Mouse (Mus musculus) activated CD4-positive, CD25-positive, alpha-beta regulatory T cell, adult 4 months (primary cell): Measurements from ENCODE around the gene Gpr182. TPM values are rescaled to one million over a fixed set of nuclear protein-coding genes. Genes with fewer than 3 reads are reported as not detected.
"Not testable (repeated sequence)": the region's sequence is repeated elsewhere in the genome, so short reads cannot be mapped to it uniquely, and the experiment has no call there.

Experiments used
- ATAC-seq: one replicate; pipeline ENCODE4 v1.8.0; 2017
- polyA plus RNA-seq, 2 experiments: library from polyadenylated mRNA; unstranded; fragments of 100-300 nt; shearing (Covaris generic); gene quantifications; one replicate each; pipeline ENCODE4 v1.2.1; 2017

Gpr182 gene
- polyA plus RNA-seq, result under 1 TPM; 0.15 to 0.22 TPM

GRCm38 (mm10) chr10:127751548-127751947 lies at the start of gene Gpr182:
Gene Gpr182 (minus strand): TSS chr10:127751732.
- no peak for ATAC-seq

GRCm38 (mm10) chr10:127800891-127801290 lies 49.4 kb upstream of the Gpr182 start, which contains the start of gene Rdh16:
Gene Rdh16 (plus strand): TSS chr10:127801152.
- ATAC-seq, result no peak

GRCm38 (mm10) chr10:127799295-127799694 lies 47.8 kb upstream of the Gpr182 start:
- ATAC-seq, result no peak

DNA sequence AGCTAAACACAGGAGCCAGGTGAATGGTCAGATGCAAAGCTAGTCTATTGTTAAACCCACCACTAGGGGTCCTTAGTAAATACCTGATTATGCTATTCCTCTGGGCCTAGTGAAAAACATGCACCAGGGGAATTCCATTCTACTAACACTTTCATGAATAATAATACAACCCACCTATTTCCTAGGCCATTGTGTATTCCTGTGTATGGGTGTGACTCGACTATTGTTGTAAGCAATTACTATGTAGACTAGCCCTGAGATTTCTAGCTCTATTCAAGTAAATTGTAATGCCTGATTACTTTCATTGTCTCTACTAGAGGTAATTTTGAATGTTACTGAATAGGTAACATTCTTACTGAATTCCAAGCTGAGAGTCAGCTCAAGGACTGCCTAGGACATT lies 33.9 kb upstream of the Gpr182 start:
- not testable (repeated sequence) for ATAC-seq

- ATAC-seq, result not testable (repeated sequence)
These were observed 30.8 kb upstream of the Gpr182 start for GRCm38 (mm10) chr10:127782321-127782720.

DNA sequence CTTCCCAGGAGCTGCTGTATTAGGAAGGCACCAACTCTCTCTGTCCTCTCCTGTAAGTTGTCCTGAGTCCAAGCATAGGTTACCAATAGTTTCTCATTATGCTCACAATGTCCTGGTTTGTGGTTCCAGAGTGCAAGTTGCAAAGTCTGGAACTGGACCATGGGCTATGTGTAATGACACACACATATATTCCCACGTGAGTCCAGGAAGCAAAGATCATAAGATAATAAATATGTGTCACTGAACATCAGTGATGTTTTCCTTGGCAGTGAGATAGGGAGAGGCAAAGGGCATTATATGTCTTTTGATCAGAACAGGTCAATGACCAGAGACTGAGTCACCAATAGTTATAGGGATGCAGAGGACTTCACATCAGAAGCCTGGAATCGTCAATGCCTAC lies 24.5 kb upstream of the Gpr182 start, which contains the start of gene Rdh9:
Rdh9 (plus strand) TSS at position 376 of the 400 bp plus-strand sequence.
- no peak for ATAC-seq

DNA sequence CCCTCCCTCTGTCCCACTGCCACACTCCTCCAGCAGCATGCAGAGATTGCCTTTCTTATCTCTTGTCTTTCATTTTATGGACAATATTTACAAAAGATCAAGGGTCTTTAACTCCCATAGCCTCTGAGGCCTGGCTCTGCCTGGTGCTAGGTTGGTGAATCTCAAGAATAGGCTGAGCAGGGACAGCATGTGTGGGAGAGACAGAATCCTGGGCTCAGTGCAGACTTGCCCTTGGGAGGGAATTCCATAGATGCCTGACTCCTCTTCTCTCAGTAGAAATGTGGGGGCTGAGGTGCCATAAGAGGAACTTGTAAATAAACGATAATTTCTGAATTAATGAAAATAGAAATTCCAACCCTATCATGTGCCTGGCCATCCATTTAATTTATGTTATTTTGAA lies 15.0 kb upstream of the Gpr182 start:
- ATAC-seq, result no peak

DNA sequence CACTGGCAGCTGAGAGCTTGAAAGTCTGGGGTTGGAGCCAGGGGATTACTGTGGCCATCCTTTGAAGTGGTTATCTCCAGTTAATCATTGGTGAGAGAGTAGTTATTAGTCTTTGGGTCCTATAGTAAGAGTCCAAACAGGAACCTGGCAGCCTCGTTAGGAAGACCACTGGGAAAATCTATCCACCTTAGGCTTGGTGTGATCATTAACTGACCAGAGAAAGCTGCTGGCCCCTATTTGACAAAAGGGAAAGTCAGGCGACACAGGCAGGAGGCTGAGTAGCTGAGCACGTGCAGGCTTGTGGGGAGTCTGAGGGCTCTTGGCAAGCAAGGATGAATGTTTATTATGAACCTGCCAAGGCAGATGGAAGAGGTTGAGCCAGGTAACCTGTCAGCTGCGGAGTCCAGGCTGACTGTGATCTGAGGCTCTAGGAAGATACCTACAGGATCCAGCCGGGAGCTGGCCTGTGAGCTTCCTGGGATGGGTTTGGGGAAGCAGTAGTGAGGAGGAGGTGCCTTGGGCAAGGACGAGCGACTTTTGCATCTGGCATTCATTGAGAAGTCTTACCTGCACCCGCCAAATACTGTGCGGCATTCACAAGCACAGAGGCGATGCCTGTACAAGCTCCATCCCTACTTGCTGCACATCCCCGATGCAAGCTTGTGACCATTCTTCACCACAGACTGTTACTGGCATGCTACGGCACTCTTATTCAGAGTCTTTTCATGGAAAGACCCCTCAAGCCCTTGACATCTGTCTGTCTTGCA lies 12.6 kb upstream of the Gpr182 start:
- no peak for ATAC-seq

DNA sequence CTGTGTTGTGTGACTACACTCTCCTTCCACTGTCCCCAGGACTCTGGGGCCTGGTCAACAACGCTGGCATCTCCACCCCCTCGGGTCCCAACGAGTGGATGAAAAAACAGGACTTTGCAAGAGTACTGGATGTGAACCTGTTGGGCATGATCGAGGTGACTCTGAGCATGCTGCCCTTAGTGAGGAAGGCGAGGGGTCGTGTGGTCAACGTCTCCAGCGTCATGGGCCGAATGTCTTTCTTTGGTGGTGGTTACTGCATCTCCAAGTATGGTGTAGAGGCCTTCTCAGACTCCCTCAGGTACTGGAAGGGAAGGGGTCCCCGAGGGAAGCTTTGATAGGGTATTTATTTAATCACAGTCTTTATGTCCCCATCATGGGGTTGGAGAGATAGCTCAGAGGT lies 11.4 kb upstream of the Gpr182 start:
- ATAC-seq, result not testable (repeated sequence)

DNA sequence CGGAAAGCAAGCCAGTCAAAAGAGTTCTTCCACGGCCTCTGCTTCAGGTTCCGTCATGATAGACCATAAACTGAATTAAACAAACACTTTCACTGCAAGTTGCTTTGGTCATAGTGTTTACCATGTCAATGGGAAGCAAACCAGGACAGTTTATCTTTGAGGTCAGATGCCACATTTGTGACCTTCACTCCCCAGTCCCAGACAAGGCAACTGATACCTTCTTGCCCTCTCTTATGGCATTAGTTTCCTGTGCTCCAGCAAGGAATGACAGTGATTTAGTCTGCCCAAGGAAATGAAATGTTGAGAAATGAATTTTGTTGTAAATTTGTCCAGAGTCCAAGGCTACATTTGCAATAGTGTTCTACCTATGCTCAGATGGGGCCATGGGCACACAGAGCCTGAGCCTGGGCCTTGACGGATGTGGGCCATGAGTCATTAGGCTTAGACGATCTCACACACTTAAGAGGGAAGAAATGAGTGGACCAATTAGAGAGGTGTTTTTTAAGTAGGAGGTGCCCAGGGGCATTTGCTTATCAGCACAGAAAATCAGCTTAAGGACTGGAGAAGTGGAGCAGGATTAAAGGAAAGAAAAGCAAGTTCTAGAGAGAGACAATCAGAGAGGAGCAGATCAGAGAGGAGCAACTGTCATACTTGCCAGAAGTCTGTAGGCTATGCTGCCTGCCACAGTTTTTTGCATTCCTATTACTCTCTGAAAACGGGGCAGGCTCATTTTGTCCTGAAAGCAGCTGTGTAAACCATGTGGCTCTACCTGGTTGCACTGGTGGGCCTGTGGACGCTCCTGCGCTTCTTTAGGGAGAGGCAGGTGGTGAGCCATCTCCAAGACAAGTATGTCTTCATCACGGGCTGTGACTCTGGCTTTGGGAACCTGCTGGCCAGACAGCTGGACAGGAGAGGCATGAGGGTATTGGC lies 7.9 kb upstream of the Gpr182 start, which contains the start of the genes Rdh1 and Rdh16f1:
Rdh1 (plus strand) TSS at position 541 of the 930 bp plus-strand sequence.
Rdh16f1 (plus strand) TSS at position 607 of the 930 bp plus-strand sequence.
- peak; percentile 40 for ATAC-seq

DNA sequence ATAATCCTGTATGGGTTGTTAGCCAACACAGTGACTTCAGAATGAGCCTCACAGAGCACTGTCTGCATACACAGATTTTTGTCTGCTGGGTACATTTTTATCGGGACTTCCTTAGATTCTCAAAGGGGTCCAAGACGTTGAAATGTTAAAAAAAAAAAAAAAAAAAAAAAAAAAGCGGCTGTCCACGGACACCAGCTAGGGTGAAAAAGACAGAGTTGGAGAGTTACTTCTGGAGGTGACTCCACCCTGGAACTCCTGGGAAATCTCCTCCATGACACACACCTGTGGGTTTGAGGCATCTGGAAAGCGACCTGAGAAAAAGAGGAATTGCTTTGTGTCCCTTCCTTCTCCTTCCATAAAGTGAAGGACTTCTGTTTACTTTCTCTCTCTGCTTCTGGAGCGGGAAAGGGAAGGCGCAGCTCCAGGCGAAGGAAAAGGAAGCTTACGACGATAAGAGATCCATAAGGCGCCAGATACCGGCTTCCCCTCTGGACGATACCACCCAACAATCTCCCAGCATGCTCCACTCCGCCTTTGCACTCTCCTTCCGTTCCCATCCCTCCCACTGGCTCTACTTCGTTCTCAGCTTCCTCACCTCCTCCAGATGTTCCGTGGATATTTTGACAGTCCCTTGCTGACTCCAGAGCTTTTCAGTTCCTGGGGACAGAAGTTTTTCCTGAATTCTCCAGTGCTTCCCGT lies 4.4 kb upstream of the Gpr182 start:
- ATAC-seq, result no peak

GRCm38 (mm10) chr10:127755246-127755645 lies 3.7 kb upstream of the Gpr182 start:
- no peak for ATAC-seq

DNA sequence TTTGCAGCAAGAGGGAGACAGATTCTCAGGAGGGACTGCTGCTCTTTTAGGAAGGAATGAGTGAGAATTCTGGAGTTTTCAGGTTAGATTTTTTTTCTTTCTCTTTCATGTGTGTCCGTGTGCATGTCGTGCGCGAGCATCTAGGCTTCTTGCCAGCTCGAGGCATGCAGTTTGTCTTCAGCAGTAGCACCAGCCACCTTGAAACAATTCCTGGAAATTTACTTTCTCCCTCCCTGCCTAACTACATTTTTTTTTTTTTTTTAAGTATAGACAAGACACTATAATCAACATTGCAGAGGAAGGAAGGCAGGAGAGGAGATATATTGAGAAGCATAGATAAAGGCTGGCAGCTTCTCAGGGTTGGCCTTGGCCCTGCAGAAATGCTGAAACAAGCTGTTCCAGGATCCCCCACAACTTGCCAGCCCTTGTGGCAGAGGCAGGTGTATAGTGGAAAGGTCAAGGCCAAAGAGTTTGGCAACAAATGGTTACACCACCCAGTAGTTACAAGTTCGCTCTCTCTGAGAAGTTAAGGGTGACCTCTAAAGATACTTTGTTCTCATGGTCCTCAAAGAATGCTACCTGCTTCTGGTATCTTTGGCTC lies 3.1 kb upstream of the Gpr182 start:
- ATAC-seq, result no peak

DNA sequence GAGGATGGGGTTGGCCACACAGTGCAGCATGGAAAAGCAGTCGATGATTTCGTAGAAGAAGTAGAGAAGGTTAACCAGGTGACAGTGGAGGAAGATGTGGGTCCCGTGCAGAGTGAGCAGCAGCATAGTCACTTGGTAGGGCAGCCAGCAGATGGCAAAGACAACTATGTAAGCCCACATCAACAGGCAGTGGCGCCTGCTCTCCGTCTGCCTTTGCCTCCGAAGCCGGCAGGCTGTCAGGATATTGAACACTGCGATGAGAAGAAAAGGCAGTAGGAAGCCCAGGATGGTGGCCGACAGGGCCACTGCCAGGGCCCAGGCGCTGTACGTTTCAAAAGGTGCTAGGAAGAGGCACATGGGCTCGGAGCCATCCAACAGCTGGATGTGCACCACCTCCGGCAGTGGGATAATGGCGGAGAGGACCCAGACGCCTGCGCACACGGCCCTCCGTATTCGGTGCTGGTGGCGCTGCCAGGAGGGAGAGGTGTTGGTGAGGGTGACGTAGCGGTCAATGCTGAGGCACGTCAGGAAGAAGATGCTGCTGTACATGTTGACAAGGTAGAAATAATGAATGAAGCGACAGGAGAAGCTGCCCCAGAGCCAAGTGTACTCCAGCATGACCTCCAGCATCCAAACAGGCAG lies 1.3 kb downstream of the Gpr182 start:
- no peak for ATAC-seq

DNA sequence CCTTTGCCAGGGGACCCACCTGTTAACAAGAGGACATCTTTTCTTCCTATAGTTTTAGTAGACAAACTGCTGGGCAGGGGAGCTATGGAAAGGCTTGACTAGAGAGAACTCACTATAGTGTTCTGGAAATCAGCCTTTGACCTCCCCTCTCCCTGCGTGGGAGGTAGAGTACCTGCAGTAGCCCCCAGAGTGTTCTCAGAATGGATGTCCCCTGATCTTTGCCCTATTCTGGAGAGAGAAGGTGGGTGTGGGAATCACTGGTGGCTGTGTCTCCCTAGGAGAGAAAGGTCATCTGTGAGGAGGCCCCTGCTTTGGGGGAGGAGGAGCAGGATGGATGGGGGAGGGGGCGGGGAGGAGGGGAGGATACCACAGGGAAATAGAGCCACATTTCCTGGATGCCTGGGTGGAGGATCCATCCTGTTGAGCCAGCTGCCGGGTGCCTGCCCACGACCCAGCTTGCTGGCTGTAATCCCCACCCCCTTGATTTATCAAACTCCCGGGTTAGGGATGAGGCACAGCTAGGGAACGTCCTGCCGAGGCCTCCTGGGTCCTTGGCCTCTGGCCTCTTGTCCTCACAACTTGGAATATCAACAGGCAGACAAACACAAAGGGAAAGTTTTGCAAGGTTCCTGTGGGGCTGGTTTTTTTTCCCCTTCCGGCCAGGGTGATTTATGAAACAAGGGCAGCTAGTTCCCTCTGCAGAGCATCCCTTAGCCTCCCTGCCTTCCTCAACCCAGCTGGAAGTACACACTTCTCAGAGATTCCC lies 2.5 kb downstream of the Gpr182 start:
- ATAC-seq, result no peak

DNA sequence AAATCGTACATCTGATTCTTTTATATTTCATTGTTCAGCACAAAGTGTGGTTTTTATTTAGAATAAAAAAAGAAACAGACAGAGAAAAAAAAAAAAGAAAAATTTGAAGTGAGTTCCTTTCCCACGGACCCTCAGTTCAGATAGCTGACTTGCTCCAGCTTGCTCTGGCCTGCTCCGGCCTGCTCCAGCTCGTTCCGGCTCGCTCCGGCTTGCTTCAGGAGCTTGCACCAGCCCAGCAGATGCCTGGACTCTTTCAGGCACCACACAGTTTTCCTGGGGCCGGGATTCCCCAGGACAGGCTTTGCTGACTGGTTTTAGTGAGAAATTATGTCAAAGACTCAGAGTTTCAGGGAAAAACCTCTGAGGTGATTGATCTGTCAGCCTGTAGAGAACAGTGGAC lies 4.3 kb downstream of the Gpr182 start:
- no peak for ATAC-seq

DNA sequence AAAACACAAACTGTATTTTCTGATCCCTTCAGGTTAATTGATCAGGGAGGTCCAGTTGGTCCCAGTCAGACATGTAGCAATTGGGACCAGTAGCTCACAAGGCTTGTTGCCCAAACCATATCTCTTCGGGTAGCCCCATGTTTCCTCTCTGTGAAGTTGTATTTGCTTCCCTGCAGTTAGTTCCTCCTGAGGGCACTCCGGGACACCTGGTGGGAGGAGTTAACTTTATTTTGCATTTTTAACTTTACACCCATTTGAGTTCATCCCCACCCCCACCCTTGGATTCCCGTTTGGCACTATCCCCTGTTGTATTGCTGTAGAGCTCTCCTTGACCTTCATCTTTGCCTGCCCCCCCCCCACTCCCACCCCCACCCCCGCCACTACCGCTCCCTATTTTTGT lies 5.6 kb downstream of the Gpr182 start:
- ATAC-seq, result no peak

- no peak for ATAC-seq
These were observed 6.9 kb downstream of the Gpr182 start for GRCm38 (mm10) chr10:127744661-127745060.

DNA sequence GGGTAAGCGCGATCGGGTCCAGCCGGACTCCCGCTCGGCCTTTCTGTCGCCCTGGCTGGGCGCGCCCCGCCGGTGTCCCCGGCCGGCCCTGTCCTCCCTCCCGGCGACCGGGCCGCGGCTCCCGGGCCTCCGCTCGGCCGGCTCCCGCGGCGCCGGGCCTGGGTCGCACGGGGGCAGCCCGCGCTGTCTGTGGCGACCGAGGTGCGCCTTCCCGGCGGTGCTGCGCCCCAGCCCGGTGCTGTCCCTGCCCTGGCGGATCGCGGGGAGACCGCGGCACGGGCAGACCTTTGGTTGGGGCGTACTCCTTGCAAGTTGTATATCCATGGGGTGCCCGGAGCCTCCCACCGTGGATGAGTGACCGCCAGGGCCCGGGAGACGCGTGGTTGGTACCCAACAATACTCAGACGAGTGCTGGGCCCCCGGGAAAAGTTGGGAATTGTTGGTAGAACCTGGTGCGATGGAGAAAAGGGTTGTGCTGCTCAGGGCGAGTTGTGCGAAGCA lies 11.8 kb downstream of the Gpr182 start:
- ATAC-seq, result peak; percentile 35

GRCm38 (mm10) chr10:127739083-127739660 lies 12.4 kb downstream of the Gpr182 start, which contains the start of gene Zbtb39:
Gene Zbtb39 (plus strand): TSS chr10:127739538.
- ATAC-seq, result peak; percentile 67
